Mouse (Mus musculus) kidney, postnatal 36 days (tissue): ENCODE data around the gene Cntnap4.

Source experiments
- DNase-seq, 2 experiments: peaks; one replicate each; pipeline ENCODE4 v3.0.0; 2021 to 2022; ENCODE audit warnings: mixed read lengths in 2 of 2

Gene Cntnap4

GRCm38 (mm10) chr8:112569471-112570141 is at the start of gene Cntnap4:
TSS of gene Cntnap4 (plus strand) at chr8:112570043.
- DNase-seq = no peak

GRCm38 (mm10) chr8:112557376-112557775 is 12.5 kb upstream of the Cntnap4 start:
- DNase-seq = no peak

- DNase-seq = no peak
Observed at GRCm38 (mm10) chr8:112570541-112570940, 698 bp downstream of the Cntnap4 start.

- peak; percentile 34 to 65 for DNase-seq
Observed at GRCm38 (mm10) chr8:112571337-112571904, 1.6 kb downstream of the Cntnap4 start.

- no peak for DNase-seq
Observed at GRCm38 (mm10) chr8:112581473-112581872, 11.6 kb downstream of the Cntnap4 start.

- no peak for DNase-seq
Observed at GRCm38 (mm10) chr8:112583440-112583839, 13.6 kb downstream of the Cntnap4 start.

- no peak for DNase-seq
Observed at GRCm38 (mm10) chr8:112588357-112589051, 18.7 kb downstream of the Cntnap4 start.

GRCm38 (mm10) chr8:112589052-112589389 is 19.2 kb downstream of the Cntnap4 start:
- no peak for DNase-seq

- DNase-seq = no peak
Observed at GRCm38 (mm10) chr8:112596023-112596776, 26.4 kb downstream of the Cntnap4 start.

GRCm38 (mm10) chr8:112599975-112600374 is 30.1 kb downstream of the Cntnap4 start:
- DNase-seq = no peak

GRCm38 (mm10) chr8:112601150-112601549 is 31.3 kb downstream of the Cntnap4 start:
- no peak for DNase-seq

GRCm38 (mm10) chr8:112610121-112610520 is 40.3 kb downstream of the Cntnap4 start:
- DNase-seq = no peak

- DNase-seq = no peak
Observed at GRCm38 (mm10) chr8:112628791-112629190, 58.9 kb downstream of the Cntnap4 start.

GRCm38 (mm10) chr8:112652657-112653056 is 82.8 kb downstream of the Cntnap4 start:
- no peak for DNase-seq

- no peak for DNase-seq
Observed at GRCm38 (mm10) chr8:112653276-112653675, 83.4 kb downstream of the Cntnap4 start.

GRCm38 (mm10) chr8:112653994-112654393 is 84.2 kb downstream of the Cntnap4 start:
- no peak for DNase-seq

- DNase-seq = no peak
Observed at GRCm38 (mm10) chr8:112664067-112664466, 94.2 kb downstream of the Cntnap4 start.

- DNase-seq = no peak
Observed at GRCm38 (mm10) chr8:112674671-112675070, 104.8 kb downstream of the Cntnap4 start.

- DNase-seq = no peak
Observed at GRCm38 (mm10) chr8:112681757-112682156, 111.9 kb downstream of the Cntnap4 start.

GRCm38 (mm10) chr8:112695708-112696107 is 125.9 kb downstream of the Cntnap4 start:
- DNase-seq = no peak

- DNase-seq = no peak
Observed at GRCm38 (mm10) chr8:112698141-112698540, 128.3 kb downstream of the Cntnap4 start.

- DNase-seq = no peak
Observed at GRCm38 (mm10) chr8:112716982-112717381, 147.1 kb downstream of the Cntnap4 start.

GRCm38 (mm10) chr8:112724918-112725317 is 155.1 kb downstream of the Cntnap4 start:
- DNase-seq = no peak
